Mouse (Mus musculus) liver, embryonic 12.5 days (tissue): Measurements from ENCODE around the gene Pank4. TPM values are rescaled to one million over a fixed set of nuclear protein-coding genes. Genes with fewer than 3 reads are reported as not detected.

Experiments
- ATAC-seq: fragments of 200-750 bp; cut with Nextera tagmentation; 2 replicates; pipeline ENCODE4 v1.8.0; 2017; ENCODE audit warnings: moderate number of reproducible peaks, mild to moderate bottlenecking, moderate library complexity
- H3K27ac ChIP-seq: fragments of 300-500 bp; sonication (generic); 2 replicates; pipeline ENCODE4 v1.5.1; 2016; ENCODE audit warnings: mild to moderate bottlenecking
- H3K27me3 ChIP-seq: fragments of 300-500 bp; sonication (generic); replicated peaks from 2 replicates; pipeline ENCODE4 v1.6.1; 2016; ENCODE audit warnings: mild to moderate bottlenecking, moderate library complexity
- H3K36me3 ChIP-seq: fragments of 300-500 bp; sonication (generic); 2 replicates; pipeline ENCODE4 v1.6.1; 2016; ENCODE audit warnings: mild to moderate bottlenecking, moderate library complexity
- H3K4me1 ChIP-seq: fragments of 300-500 bp; sonication (generic); 2 replicates; pipeline ENCODE4 v1.6.1; 2016
- H3K4me2 ChIP-seq: fragments of 300-500 bp; sonication (generic); 2 replicates; pipeline ENCODE4 v1.6.1; 2016; ENCODE audit warnings: mild to moderate bottlenecking, moderate library complexity
- H3K4me3 ChIP-seq: fragments of 300-500 bp; sonication (generic); 2 replicates; pipeline ENCODE4 v1.5.1; 2016; ENCODE audit warnings: mild to moderate bottlenecking, moderate library complexity
- H3K9ac ChIP-seq: fragments of 300-500 bp; sonication (generic); 2 replicates; pipeline ENCODE4 v1.6.1; 2016; ENCODE audit warnings: mild to moderate bottlenecking, moderate library complexity
- H3K9me3 ChIP-seq: fragments of 300-500 bp; sonication (generic); replicated peaks from 2 replicates; pipeline ENCODE4 v1.6.1; 2016; ENCODE audit warnings: mild to moderate bottlenecking, moderate library complexity
- WGBS: fragments of 180-500 bp; shearing (Covaris S2); methylation state at CpG from one replicate; pipeline ENCODE4 v1.1.7; 2016; ENCODE audit not compliant: insufficient replicate concordance; 5-methylcytosine and 5-hydroxymethylcytosine counted together
- polyA plus RNA-seq: library from polyadenylated mRNA; unstranded; fragments of >200 nt; fragmentation: Nextera tagmentation; extraction: Ambion mirVana; gene quantifications from 2 replicates; pipeline ENCODE4 v1.2.1, GENCODE M21; 2016

Pank4 gene
- polyA plus RNA-seq, 1 experiment from 2014 or later, result 34.0 TPM

GRCm38 (mm10) chr4:154961226-154961738 is 2.6 kb upstream of the Pank4 start:
- peak overlapping the region; percentile 45 for H3K4me3 ChIP-seq
- H3K4me1 ChIP-seq, result peaks cover 54% of the 10 kb centered on the region
- H3K4me2 ChIP-seq, result peak overlapping the region; percentile 63
- H3K27ac ChIP-seq, result no peak overlapping the region
- peaks cover 75% of the 10 kb centered on the region for H3K27me3 ChIP-seq
- peak overlapping the region; percentile 24; the same call in 1 of the 2 replicates for H3K9ac ChIP-seq
- WGBS, result 1% methylated on average over 47 of the region's 47 CpGs
- H3K36me3 ChIP-seq, result peaks cover 10% of the 10 kb centered on the region
- H3K9me3 ChIP-seq, result no peaks in the 10 kb centered on the region
- no peak for ATAC-seq

GRCm38 (mm10) chr4:154961911-154962310 is 2.0 kb upstream of the Pank4 start:
- peak overlapping the region; percentile 63 for H3K4me2 ChIP-seq
- 20% methylated on average over 13 of the region's 13 CpGs for WGBS
- ATAC-seq, result no peak
- H3K27me3 ChIP-seq, result peaks cover 69% of the 10 kb centered on the region
- peaks cover 60% of the 10 kb centered on the region for H3K4me1 ChIP-seq
- H3K27ac ChIP-seq, result no peak overlapping the region
- H3K9me3 ChIP-seq, result no peaks in the 10 kb centered on the region
- peak overlapping the region; percentile 45; the same call in 1 of the 2 replicates for H3K4me3 ChIP-seq
- H3K9ac ChIP-seq, result no peak overlapping the region
- peaks cover 17% of the 10 kb centered on the region for H3K36me3 ChIP-seq

GRCm38 (mm10) chr4:154962683-154963082 is 1.2 kb upstream of the Pank4 start:
- peaks cover 67% of the 10 kb centered on the region for H3K4me1 ChIP-seq
- H3K9me3 ChIP-seq, result no peaks in the 10 kb centered on the region
- peaks cover 23% of the 10 kb centered on the region for H3K36me3 ChIP-seq
- H3K4me3 ChIP-seq, result no peak overlapping the region
- WGBS, result 69% methylated on average over 7 of the region's 7 CpGs
- no peak for ATAC-seq
- no peak overlapping the region for H3K4me2 ChIP-seq
- no peak overlapping the region for H3K27ac ChIP-seq
- H3K9ac ChIP-seq, result peak overlapping the region; percentile 3; the same call in 1 of the 2 replicates
- H3K27me3 ChIP-seq, result peaks cover 61% of the 10 kb centered on the region

GRCm38 (mm10) chr4:154963190-154963836 is 610 bp upstream of the Pank4 start:
- Histone ChIP-seq H3K36me3 (peaks cover 30% of the 10 kb centered on the region), H3K4me2 (peak overlapping the region; percentile 82), H3K27me3 (peaks cover 55% of the 10 kb centered on the region), H3K9ac (peak overlapping the region; percentile 95), H3K4me1 (peaks cover 63% of the 10 kb centered on the region), H3K9me3 (no peaks in the 10 kb centered on the region), H3K27ac (no peak overlapping the region), H3K4me3 (peak overlapping the region; percentile 94)
- no peak for ATAC-seq
- 50% methylated on average over 11 of the region's 11 CpGs for WGBS

GRCm38 (mm10) chr4:154964581-154965235 is 785 bp downstream of the Pank4 start:
- ATAC-seq, result peak; percentile 77
- WGBS, result under 1% methylated on average over 36 of the region's 36 CpGs
- H3K4me3 ChIP-seq, result peak overlapping the region; percentile 94
- H3K9ac ChIP-seq, result peak overlapping the region; percentile 95
- peaks cover 61% of the 10 kb centered on the region for H3K4me1 ChIP-seq
- peak overlapping the region; percentile 82 for H3K4me2 ChIP-seq
- H3K27me3 ChIP-seq, result peaks cover 41% of the 10 kb centered on the region
- peaks cover 43% of the 10 kb centered on the region for H3K36me3 ChIP-seq
- no peaks in the 10 kb centered on the region for H3K9me3 ChIP-seq
- peak overlapping the region; percentile 98 for H3K27ac ChIP-seq

- ATAC-seq, result no peak
- Histone ChIP-seq H3K9me3 (no peaks in the 10 kb centered on the region), H3K4me2 (peak overlapping the region; percentile 82), H3K4me3 (peak overlapping the region; percentile 94), H3K27ac (peak overlapping the region; percentile 98), H3K36me3 (peaks cover 54% of the 10 kb centered on the region), H3K9ac (peak overlapping the region; percentile 95), H3K27me3 (peaks cover 29% of the 10 kb centered on the region), H3K4me1 (peaks cover 54% of the 10 kb centered on the region)
- WGBS, result 72% methylated on average over 3 of the region's 3 CpGs
Observed at GRCm38 (mm10) chr4:154965856-154966255, 1.9 kb downstream of the Pank4 start.

- Histone ChIP-seq H3K27me3 (peaks cover 16% of the 10 kb centered on the region), H3K4me2 (no peak overlapping the region), H3K4me1 (peaks cover 41% of the 10 kb centered on the region), H3K9me3 (no peaks in the 10 kb centered on the region), H3K4me3 (no peak overlapping the region), H3K9ac (no peak overlapping the region), H3K36me3 (peaks cover 68% of the 10 kb centered on the region), H3K27ac (no peak overlapping the region)
- WGBS, result 70% methylated on average over 5 of the region's 5 CpGs
- no peak for ATAC-seq
Observed at GRCm38 (mm10) chr4:154967173-154967572, 3.2 kb downstream of the Pank4 start.

- Histone ChIP-seq H3K4me3 (no peak overlapping the region), H3K9ac (no peak overlapping the region), H3K9me3 (no peaks in the 10 kb centered on the region), H3K4me1 (peaks cover 3% of the 10 kb centered on the region), H3K27me3 (no peaks in the 10 kb centered on the region), H3K36me3 (peaks cover 99% of the 10 kb centered on the region), H3K4me2 (no peak overlapping the region), H3K27ac (no peak overlapping the region)
- WGBS, result 93% methylated on average over 12 of the region's 12 CpGs
- no peak for ATAC-seq
Observed at GRCm38 (mm10) chr4:154972546-154972945, 8.6 kb downstream of the Pank4 start.

GRCm38 (mm10) chr4:154974163-154974611 is 10.3 kb downstream of the Pank4 start:
- no peaks in the 10 kb centered on the region for H3K27me3 ChIP-seq
- no peaks in the 10 kb centered on the region for H3K4me1 ChIP-seq
- no peak overlapping the region for H3K4me3 ChIP-seq
- no peak for ATAC-seq
- WGBS, result 90% methylated on average over 11 of the region's 11 CpGs
- H3K9me3 ChIP-seq, result no peaks in the 10 kb centered on the region
- H3K9ac ChIP-seq, result no peak overlapping the region
- no peak overlapping the region for H3K4me2 ChIP-seq
- H3K27ac ChIP-seq, result no peak overlapping the region
- H3K36me3 ChIP-seq, result peaks cover 100% of the 10 kb centered on the region

GRCm38 (mm10) chr4:154980110-154980509 is 16.2 kb downstream of the Pank4 start:
- no peak overlapping the region for H3K27ac ChIP-seq
- H3K4me1 ChIP-seq, result peaks cover 26% of the 10 kb centered on the region
- no peak overlapping the region for H3K4me2 ChIP-seq
- ATAC-seq, result no peak
- peaks cover 70% of the 10 kb centered on the region for H3K36me3 ChIP-seq
- no peak overlapping the region for H3K9ac ChIP-seq
- peaks cover 19% of the 10 kb centered on the region for H3K27me3 ChIP-seq
- 87% methylated on average over 4 of the region's 4 CpGs for WGBS
- H3K4me3 ChIP-seq, result no peak overlapping the region
- H3K9me3 ChIP-seq, result no peaks in the 10 kb centered on the region

- Histone ChIP-seq H3K36me3 (peaks cover 60% of the 10 kb centered on the region), H3K27ac (no peak overlapping the region), H3K4me1 (peaks cover 31% of the 10 kb centered on the region), H3K4me2 (no peak overlapping the region), H3K4me3 (no peak overlapping the region), H3K27me3 (peaks cover 20% of the 10 kb centered on the region), H3K9ac (no peak overlapping the region), H3K9me3 (no peaks in the 10 kb centered on the region)
- ATAC-seq, result peak; percentile 15
- WGBS, result 86% methylated on average over 6 of the region's 6 CpGs
Observed at GRCm38 (mm10) chr4:154981076-154981475, 17.2 kb downstream of the Pank4 start.

- WGBS, result 42% methylated on average over 7 of the region's 7 CpGs
- Histone ChIP-seq H3K4me2 (no peak overlapping the region), H3K4me1 (peaks cover 34% of the 10 kb centered on the region), H3K9ac (no peak overlapping the region), H3K27ac (peak overlapping the region; percentile 52; the same call in 1 of the 2 replicates), H3K27me3 (peaks cover 24% of the 10 kb centered on the region), H3K36me3 (peaks cover 56% of the 10 kb centered on the region), H3K4me3 (no peak overlapping the region), H3K9me3 (no peaks in the 10 kb centered on the region)
- ATAC-seq, result peak; percentile 46
Observed at GRCm38 (mm10) chr4:154981530-154981929, 17.6 kb downstream of the Pank4 start.
